Mouse (Mus musculus) heart, adult 2 months (tissue): ENCODE data around the gene Polr3gl. TPM values are rescaled to one million over a fixed set of nuclear protein-coding genes. Genes with fewer than 3 reads are reported as not detected.

Experiments
- DNase-seq, 2 experiments: peaks; one replicate each; pipeline ENCODE4 v3.0.0; 2021
- H3K27ac ChIP-seq: fragments of 200-600 bp; 2 replicates; pipeline ENCODE4 v1.8.1; 2022
- H3K27me3 ChIP-seq: fragments of 200-500 bp; 2 replicates; pipeline ENCODE4 v1.6.1; 2012; ENCODE audit warnings: mild to moderate bottlenecking, low read length, inconsistent platforms, mixed read lengths; ENCODE audit not compliant: control insufficient read depth, insufficient read depth
- H3K36me3 ChIP-seq: fragments of 200-500 bp; 2 replicates; pipeline ENCODE4 v1.6.1; 2012; ENCODE audit warnings: low read length, inconsistent platforms; ENCODE audit not compliant: control insufficient read depth, insufficient read depth
- H3K4me1 ChIP-seq: fragments of 200-500 bp; 2 replicates; pipeline ENCODE4 v1.6.1; 2011; ENCODE audit warnings: low read length; ENCODE audit not compliant: control insufficient read depth, insufficient read depth
- H3K4me3 ChIP-seq: fragments of 200-600 bp; 2 replicates; pipeline ENCODE4 v1.8.1; 2022
- H3K79me2 ChIP-seq: fragments of 200-500 bp; replicated peaks from 2 replicates; pipeline ENCODE4 v1.6.1; 2012; ENCODE audit warnings: mild to moderate bottlenecking, inconsistent platforms, low read length, moderate library complexity, mixed read lengths; ENCODE audit not compliant: control insufficient read depth, insufficient read depth
- H3K9ac ChIP-seq: fragments of 200-500 bp; 2 replicates; pipeline ENCODE4 v1.6.1; 2012; ENCODE audit warnings: low read depth, mild to moderate bottlenecking, control low read depth, inconsistent platforms, low read length, mixed read lengths
- CTCF ChIP-seq: fragments of 200-600 bp; IDR thresholded peaks from 2 replicates; pipeline ENCODE4 v1.8.1; 2022; ENCODE audit warnings: antibody characterized with exemption, mild to moderate bottlenecking, moderate library complexity
- EP300 ChIP-seq: fragments of 200-500 bp; IDR thresholded peaks from 2 replicates; pipeline ENCODE4 v1.6.1; 2011; ENCODE audit warnings: low read depth, low read length, control low read depth; ENCODE audit not compliant: insufficient read depth
- POLR2A ChIP-seq: fragments of 200-500 bp; IDR thresholded peaks from 2 replicates; pipeline ENCODE4 v1.6.1; 2011; ENCODE audit warnings: mild to moderate bottlenecking, low read depth, low read length, control low read depth; ENCODE audit not compliant: insufficient read depth
- WGBS: fragments of 180-500 bp; shearing (Covaris S2); methylation state at CpG from one replicate; pipeline ENCODE4 v1.1.7; 2018; 5-methylcytosine and 5-hydroxymethylcytosine counted together
- intact Hi-C: fragments of 180-260 bp; cut with DNase I; formaldehyde crosslinking; loops from one replicate; pipeline ENCODE4 v1.15.1; 2025
- polyA plus RNA-seq: library from polyadenylated mRNA; depleted of rRNA; stranded (reverse); fragments of >200 nt; gene quantifications from 2 replicates; pipeline ENCODE4 v1.2.3, GENCODE M21; 2012
- total RNA-seq, 2 experiments: library from RNA; stranded (reverse); gene quantifications; 2 replicates each; pipeline ENCODE4 v1.2.3; 2021

Gene Polr3gl
- total and polyA plus RNA-seq, 3 experiments: 20.1 to 35.0 (median 24.3) TPM

DNA sequence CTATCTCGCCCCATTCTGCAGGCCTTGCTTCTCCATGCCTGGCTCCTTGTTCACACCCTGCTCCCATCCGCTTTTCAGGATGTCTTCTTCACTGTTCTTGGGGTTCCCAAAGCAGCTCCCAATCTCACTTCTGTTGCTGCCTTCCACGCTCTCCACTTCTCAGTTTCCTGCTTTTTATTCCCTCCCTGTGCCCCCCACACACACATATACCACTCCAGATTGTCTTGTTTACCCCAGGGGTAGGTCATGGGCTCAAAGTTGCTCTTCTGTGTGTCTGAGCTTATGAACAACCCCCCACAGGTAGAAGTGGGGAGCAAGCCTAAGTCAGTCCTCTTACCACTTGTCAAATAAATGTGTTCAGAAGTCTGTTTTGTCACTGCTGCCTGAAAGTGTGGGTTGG, 5.4 kb upstream of the Polr3gl start:
- Histone ChIP-seq H3K4me1 (peaks cover 13% of the 10 kb centered on the region), H3K36me3 (peaks cover 16% of the 10 kb centered on the region), H3K79me2 (peaks cover 2% of the 10 kb centered on the region), H3K27me3 (no peaks in the 10 kb centered on the region), H3K4me3 (no peak overlapping the region), H3K9ac (no peak overlapping the region), H3K27ac (no peak overlapping the region)
- no peak for TF ChIP-seq CTCF
- TF ChIP-seq EP300: no peak
- TF ChIP-seq POLR2A: no peak
- intact Hi-C loops: no loop called here
- no peak for DNase-seq
- 97% methylated on average over 3 of the region's 3 CpGs for WGBS

- no peak overlapping the region; the same call in 1 of the 2 replicates for H3K27ac ChIP-seq
- H3K4me1 ChIP-seq: peaks cover 12% of the 10 kb centered on the region
- no peak overlapping the region for H3K9ac ChIP-seq
- 84% methylated on average over 8 of the region's 8 CpGs for WGBS
- peaks cover 2% of the 10 kb centered on the region for H3K79me2 ChIP-seq
- TF ChIP-seq CTCF: no peak
- TF ChIP-seq EP300: no peak
- no peak for TF ChIP-seq POLR2A
- H3K4me3 ChIP-seq: no peak overlapping the region
- H3K36me3 ChIP-seq: peaks cover 15% of the 10 kb centered on the region
- no peaks in the 10 kb centered on the region for H3K27me3 ChIP-seq
- intact Hi-C loops: no loop called here
- no peak for DNase-seq
Observed at GRCm38 (mm10) chr3:96599069-96599393, 5.0 kb upstream of the Polr3gl start.

DNA sequence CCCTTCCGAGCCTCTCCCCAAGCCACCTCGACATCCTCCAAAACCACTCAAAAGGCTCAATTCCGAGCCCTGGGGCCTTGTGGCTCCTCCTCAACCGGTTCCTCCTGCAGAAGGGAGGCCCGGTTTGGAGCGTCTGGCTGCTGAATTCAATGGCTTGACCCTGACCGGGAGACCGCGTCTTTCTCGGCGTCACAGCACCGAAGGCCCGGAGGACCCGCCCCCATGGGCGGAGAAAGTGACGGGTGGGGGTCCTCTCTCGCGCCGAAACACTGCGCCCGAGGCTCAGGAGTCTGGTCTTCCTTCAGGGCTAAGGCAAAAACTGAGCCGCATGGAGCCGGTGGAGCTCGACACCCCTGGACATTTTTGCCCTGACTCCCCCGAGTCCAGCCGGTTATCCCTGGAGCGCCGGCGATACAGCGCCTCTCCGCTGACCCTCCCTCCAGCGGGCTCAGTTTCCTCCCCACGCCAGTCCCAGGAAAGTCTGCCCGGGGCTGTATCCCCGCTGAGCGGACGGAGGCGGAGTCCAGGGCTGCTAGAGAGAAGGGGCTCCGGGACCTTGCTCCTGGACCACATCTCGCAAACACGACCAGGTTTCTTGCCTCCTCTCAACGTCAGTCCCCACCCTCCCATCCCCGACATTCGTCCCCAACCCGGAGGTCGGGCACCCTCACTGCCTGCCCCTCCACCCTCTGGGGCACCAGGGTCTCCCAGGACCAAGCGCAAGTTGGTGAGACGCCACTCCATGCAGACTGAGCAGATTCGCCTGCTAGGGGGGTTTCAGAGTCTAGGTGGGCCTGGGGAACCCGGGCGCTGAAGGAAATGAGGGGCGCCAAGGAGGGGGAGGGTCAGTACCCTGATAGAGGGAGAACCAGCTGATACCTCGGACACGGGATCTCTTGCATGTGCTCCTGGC, 4.4 kb upstream of the Polr3gl start:
- peaks cover 10% of the 10 kb centered on the region for H3K4me1 ChIP-seq
- no peaks in the 10 kb centered on the region for H3K27me3 ChIP-seq
- DNase-seq: peak; percentile 87
- H3K9ac ChIP-seq: peak overlapping the region; percentile 61
- WGBS: 11% methylated on average over 54 of the region's 54 CpGs
- H3K4me3 ChIP-seq: peak overlapping the region; percentile 67
- intact Hi-C loops: no loop called here
- TF ChIP-seq POLR2A (peak; percentile 89), CTCF (no peak)
- peak overlapping the region; percentile 70 for H3K27ac ChIP-seq
- H3K79me2 ChIP-seq: no peaks in the 10 kb centered on the region
- H3K36me3 ChIP-seq: peaks cover 12% of the 10 kb centered on the region

GRCm38 (mm10) chr3:96597435-96597891, 3.5 kb upstream of the Polr3gl start:
- H3K4me3 ChIP-seq: peak overlapping the region; percentile 67
- peaks cover 2% of the 10 kb centered on the region; the same call in 1 of the 2 replicates for H3K36me3 ChIP-seq
- peak; percentile 44 to 65 for DNase-seq
- no peaks in the 10 kb centered on the region for H3K27me3 ChIP-seq
- intact Hi-C loops: no loop called here
- peak overlapping the region; percentile 70 for H3K27ac ChIP-seq
- 1% methylated on average over 40 of the region's 40 CpGs for WGBS
- TF ChIP-seq POLR2A (no peak), CTCF (no peak), EP300 (no peak)
- H3K4me1 ChIP-seq: peaks cover 10% of the 10 kb centered on the region
- peak overlapping the region; percentile 61 for H3K9ac ChIP-seq
- no peaks in the 10 kb centered on the region for H3K79me2 ChIP-seq

- no peaks in the 10 kb centered on the region for H3K36me3 ChIP-seq
- DNase-seq: no peak
- 3% methylated on average over 12 of the region's 12 CpGs for WGBS
- H3K27ac ChIP-seq: peak overlapping the region; percentile 61; the same call in 1 of the 2 replicates
- peaks cover 8% of the 10 kb centered on the region for H3K4me1 ChIP-seq
- intact Hi-C loops: no loop called here
- H3K9ac ChIP-seq: peak overlapping the region; percentile 61
- TF ChIP-seq POLR2A (no peak), CTCF (no peak), EP300 (no peak)
- H3K79me2 ChIP-seq: no peaks in the 10 kb centered on the region; the same call in 1 of the 2 replicates
- H3K4me3 ChIP-seq: peak overlapping the region; percentile 67
- no peaks in the 10 kb centered on the region for H3K27me3 ChIP-seq
Observed at GRCm38 (mm10) chr3:96596855-96597254, 2.9 kb upstream of the Polr3gl start.

GRCm38 (mm10) chr3:96596228-96596707, 2.3 kb upstream of the Polr3gl start, which contains the start of gene Ankrd34a:
Ankrd34a (plus strand) TSS chr3:96596636.
- no peaks in the 10 kb centered on the region for H3K27me3 ChIP-seq
- H3K4me1 ChIP-seq: peaks cover 8% of the 10 kb centered on the region
- DNase-seq: peak; percentile 73 to 76
- peak within 1 kb of the TSS; percentile 67 for H3K4me3 ChIP-seq
- peak within 1 kb of the TSS; percentile 63 for H3K9ac ChIP-seq
- no peaks in the 10 kb centered on the region; the same call in 1 of the 2 replicates for H3K79me2 ChIP-seq
- H3K27ac ChIP-seq: peak within 1 kb of the TSS; percentile 70
- TF ChIP-seq EP300 (no peak), CTCF (no peak), POLR2A (no peak)
- intact Hi-C loops: no loop called here
- WGBS: 3% methylated on average over 23 of the region's 23 CpGs
- no peaks in the 10 kb centered on the region for H3K36me3 ChIP-seq
